Mouse (Mus musculus) G1E (cell line): Measurements from ENCODE around the gene Klhl30.

Source experiments
- CTCF ChIP-seq: IDR thresholded peaks from 2 replicates; pipeline ENCODE4 v1.5.1; 2012; ENCODE audit warnings: low read depth, low read length, inconsistent platforms, mixed read lengths
- GATA1 ChIP-seq: IDR thresholded peaks from 2 replicates; pipeline ENCODE4 v1.6.1; 2012; ENCODE audit warnings: borderline replicate concordance, low read length, inconsistent platforms, mixed read lengths
- GATA2 ChIP-seq: IDR thresholded peaks from 2 replicates; pipeline ENCODE4 v1.6.1; 2012; ENCODE audit warnings: low read depth, low read length, inconsistent platforms, borderline replicate concordance
- POLR2AphosphoS5 ChIP-seq: IDR thresholded peaks from 2 replicates; pipeline ENCODE4 v1.6.1; 2012; ENCODE audit warnings: low read depth, low read length, inconsistent platforms; ENCODE audit not compliant: insufficient replicate concordance
- TAL1 ChIP-seq: conservative IDR thresholded peaks from 2 replicates; pipeline ENCODE4 v1.6.1; 2012; ENCODE audit warnings: low read depth, low read length, inconsistent platforms, mixed read lengths

- no peak for TF ChIP-seq CTCF
- no peak for TF ChIP-seq GATA1
- TF ChIP-seq TAL1: no peak
- TF ChIP-seq POLR2AphosphoS5: no peak
- no peak for TF ChIP-seq GATA2
These were observed 5.3 kb downstream of the Klhl30 start for GRCm38 (mm10) chr1:91356105-91356504.
